Mouse (Mus musculus): ENCODE results near the gene Hebp2.
A peak's percentile ranks its signal among the peaks of the same experiment; 100 is the strongest.
"Not testable (repeated sequence)": the region's sequence is repeated elsewhere in the genome, so short reads cannot be mapped to it uniquely, and the experiment has no call there.

The Hebp2 gene

GRCm38 (mm10) chr10:18545813-18546235, at the start of gene Hebp2:
Hebp2 (minus strand) TSS chr10:18546076.
- ATAC-seq (ENCODE audit: low TSS enrichment) = peak; percentile 84

DNA sequence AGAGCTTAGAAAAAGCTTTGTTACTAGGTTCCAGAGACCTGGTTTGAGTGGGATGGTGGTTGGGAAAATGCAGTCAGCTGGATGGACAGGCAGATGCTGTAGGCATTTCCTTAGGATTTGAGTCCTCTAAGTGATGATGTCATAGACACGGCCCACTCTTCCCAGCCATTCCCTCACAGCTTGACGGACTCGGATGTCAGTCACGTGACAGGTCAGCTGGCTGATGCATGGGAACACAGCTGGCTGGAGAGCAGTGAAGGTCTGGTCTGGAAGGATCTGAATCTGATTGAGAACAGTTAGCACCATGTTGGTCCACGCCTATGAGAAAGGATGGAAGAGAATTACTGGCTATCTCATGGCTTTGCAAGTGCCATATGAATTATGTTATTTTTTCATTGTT, 43.6 kb upstream of the Hebp2 start:
- ATAC-seq (ENCODE audit: low TSS enrichment) = no peak

DNA sequence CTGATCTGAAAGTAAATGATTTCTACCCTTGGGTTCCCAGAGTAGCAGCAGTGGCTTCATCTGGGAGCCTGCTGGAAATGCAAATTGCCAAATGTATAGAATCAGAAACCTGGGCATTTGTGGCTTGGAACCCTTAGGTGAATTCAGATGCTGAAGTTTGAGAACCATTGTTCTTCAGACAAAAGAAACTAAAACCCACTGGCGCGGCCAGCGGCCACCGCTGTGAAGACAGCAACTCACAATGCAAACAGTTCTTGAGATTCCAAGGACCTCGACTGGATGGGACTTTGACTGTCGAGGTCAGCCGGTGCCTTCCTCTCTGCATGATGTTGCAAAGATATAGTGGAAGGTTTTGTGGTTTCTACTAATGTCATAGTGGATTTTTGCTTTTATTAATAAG, 38.3 kb upstream of the Hebp2 start:
- no peak for ATAC-seq (ENCODE audit: low TSS enrichment)

DNA sequence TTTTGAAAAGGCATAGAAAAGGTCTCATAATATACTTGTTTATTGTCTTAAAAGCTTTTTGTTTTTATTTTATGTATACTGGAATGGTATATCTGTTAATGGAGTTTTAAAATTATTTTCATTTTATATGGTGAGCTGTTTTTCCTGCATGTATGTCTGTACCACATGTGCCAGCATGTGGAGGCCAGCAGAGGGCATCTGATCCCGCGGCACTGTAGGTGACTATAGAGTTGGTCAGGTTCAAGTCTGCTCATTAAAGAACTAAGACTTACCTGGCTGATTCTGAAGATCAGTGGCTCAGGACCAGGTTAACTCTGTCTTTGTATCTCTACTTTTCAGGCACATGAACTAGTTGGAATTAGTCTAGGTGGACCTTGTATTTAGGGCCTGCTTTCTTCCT, 26.7 kb upstream of the Hebp2 start:
- peak; percentile 52; the same call in 1 of the 2 replicates for ATAC-seq (ENCODE audit: low TSS enrichment)

- peak; percentile 94 for ATAC-seq (ENCODE audit: low TSS enrichment)
Measured at GRCm38 (mm10) chr10:18562940-18563339, 17.1 kb upstream of the Hebp2 start.

- no peak for ATAC-seq (ENCODE audit: low TSS enrichment)
Measured at GRCm38 (mm10) chr10:18561445-18561844, 15.6 kb upstream of the Hebp2 start.

DNA sequence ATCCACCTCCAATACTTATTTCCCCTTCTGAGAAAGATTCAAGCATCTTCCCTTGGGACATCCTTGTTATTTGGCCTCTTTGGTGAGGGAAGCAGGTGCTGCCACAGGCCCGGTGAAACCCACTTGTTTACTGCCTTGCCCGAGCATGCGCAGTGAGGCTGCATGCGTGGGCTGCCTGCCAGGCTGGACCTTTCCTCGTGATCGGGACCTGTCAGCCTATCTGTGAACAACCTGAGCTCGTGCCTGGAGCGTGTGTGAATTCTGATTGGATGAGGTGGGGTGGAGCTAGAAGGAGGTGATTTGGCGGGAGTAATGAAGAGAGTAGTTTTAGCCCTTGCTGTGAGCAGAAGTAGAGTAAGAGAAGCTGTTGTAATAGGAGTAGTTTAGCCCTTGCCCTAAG, 13.2 kb upstream of the Hebp2 start:
- ATAC-seq (ENCODE audit: low TSS enrichment) = not testable (repeated sequence)

DNA sequence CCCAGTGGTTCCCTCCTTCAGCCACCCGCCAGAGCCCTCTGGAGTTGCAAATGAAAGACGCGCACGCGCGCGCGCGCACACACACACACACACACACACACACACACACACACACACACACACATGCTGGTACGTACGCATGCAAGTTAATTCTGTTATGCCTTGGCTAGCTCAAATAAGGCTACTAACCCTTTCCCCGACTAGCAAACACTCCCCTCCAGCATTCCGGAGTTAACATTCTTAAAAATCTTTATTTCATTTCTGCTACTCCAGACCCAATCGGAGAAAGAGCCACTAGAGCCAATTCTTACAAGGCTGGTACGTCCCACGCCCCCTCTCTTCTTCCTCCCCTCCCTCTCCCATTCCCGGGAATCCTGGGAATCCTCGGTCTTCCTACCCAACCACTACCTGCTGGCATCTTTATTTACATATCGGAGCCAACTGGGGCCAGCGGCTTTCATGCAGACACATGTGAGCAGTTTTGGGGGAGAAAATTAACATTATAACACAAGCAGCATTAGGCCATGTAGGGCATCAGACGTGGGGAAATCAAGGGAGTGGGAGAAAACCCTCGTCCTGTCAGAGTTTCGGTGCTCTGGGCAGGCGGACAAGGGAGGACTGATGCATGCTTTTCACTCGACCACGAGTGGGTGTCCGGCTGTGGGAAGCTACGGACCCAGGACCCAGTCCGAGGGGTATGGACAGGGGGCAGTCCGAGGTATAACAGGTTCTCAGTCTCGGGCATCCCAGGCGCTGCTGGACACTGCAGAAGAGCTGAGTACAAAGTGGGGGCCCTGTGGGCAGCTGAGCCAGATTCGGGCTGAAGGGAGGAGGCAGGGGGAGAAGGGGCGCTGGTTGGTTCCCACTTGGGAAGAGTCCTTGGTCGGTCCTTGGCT, 3.7 kb upstream of the Hebp2 start:
- ATAC-seq (ENCODE audit: low TSS enrichment) = peak; percentile 82

- ATAC-seq (ENCODE audit: low TSS enrichment) = no peak
Measured at GRCm38 (mm10) chr10:18547381-18547780, 1.5 kb upstream of the Hebp2 start.

DNA sequence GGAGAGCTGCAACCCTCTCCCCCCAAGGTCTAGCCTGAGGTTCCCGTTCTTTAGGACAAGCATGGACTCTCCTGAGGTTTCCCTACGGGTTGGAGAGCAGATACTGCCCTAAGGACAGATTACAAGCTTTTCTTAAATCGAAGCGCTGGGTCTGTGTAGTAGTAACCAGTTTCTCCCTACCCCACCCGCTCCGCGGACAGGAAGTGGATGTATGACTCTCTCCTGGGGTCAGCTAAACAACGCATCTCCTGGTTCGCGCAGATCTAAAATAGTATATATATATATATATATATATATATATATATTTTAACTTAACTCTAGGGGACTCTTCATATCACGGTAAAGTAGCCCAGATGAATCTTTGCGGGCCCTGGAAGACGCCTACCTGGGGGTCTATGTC, 567 bp downstream of the Hebp2 start:
- ATAC-seq (ENCODE audit: low TSS enrichment) = no peak

DNA sequence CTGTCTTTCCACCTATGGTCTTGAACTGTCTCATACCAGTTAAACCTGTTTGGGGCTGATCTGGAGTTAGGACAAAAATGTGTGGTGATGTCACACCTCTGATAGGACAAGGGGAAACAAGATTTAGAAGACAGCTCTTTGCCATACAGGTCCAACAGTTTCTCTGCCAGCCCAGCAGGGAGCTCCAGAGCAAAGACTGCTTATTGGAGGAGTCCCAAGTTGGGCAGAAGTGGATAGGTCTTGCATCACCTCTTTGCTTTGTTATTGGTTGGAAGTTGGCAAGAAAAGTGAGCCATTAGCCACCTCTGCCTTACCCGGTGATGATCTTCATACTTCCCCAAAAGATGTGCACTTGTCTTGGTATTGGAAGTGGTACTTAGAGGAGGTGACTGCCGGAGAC, 9.0 kb downstream of the Hebp2 start:
- no peak for ATAC-seq (ENCODE audit: low TSS enrichment)

GRCm38 (mm10) chr10:18532293-18532692, 13.6 kb downstream of the Hebp2 start:
- no peak for ATAC-seq (ENCODE audit: low TSS enrichment)

DNA sequence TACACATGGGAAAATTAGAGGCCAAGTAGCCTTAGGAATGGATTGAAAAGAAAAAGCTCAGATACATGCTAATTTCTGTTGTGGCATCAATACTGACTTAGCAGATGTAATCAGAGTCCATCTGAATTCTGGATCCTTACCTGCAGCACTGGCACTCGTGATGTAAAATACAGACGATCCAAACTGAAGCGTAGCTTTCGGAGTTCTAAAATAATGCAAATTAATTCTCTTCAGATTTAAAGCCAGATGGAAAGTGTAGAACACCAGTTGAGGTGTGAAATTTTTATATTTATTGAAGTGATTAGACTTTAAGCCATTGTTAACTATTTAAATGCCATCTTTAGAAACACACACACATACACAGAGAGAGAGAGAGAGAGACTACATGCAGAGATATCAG, 15.7 kb downstream of the Hebp2 start:
- ATAC-seq (ENCODE audit: low TSS enrichment) = no peak

DNA sequence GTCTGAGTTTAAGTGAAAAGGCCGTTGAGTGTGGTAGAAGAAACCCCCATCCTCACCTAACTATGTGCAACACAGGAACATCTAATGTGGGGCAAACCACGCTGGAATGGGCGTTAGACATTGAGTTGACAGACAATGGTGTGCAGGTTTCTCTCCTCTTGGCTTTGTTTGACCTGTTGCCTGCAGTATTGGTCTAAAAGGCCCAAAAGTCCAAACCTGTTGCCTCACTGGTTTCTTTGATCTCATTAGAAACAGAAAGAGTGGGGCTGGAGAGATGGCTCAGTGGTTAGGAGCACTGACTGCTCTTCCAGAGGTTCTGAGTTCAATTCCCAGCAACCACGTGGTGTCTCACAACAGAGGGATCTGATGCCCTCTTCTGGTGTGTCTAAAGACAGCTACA, 16.7 kb downstream of the Hebp2 start:
- ATAC-seq (ENCODE audit: low TSS enrichment) = no peak

GRCm38 (mm10) chr10:18528475-18528874, 17.4 kb downstream of the Hebp2 start:
- peak; percentile 39 for ATAC-seq (ENCODE audit: low TSS enrichment)

DNA sequence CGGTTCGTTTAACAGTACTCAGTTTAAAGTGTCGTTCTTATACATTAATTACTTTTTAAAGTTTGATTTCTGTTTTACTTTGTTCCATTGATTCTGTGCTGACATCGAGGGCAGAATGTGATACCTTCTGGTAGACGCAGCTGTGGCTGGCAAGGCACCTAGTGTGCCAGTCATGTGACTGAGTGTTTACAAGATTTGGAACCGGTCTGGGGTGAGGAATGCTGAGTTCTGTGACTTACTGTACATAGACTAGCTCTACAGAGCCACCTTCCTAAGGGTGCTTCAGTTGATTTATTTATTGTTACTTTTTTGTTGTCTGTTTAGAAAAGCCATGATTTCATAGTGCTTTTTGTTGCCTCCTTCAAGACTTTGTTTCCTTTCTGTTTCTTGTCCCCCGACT, 18.1 kb downstream of the Hebp2 start:
- no peak for ATAC-seq (ENCODE audit: low TSS enrichment)

- ATAC-seq (ENCODE audit: low TSS enrichment) = peak; percentile 42
Measured at GRCm38 (mm10) chr10:18526851-18527675, 18.8 kb downstream of the Hebp2 start.

DNA sequence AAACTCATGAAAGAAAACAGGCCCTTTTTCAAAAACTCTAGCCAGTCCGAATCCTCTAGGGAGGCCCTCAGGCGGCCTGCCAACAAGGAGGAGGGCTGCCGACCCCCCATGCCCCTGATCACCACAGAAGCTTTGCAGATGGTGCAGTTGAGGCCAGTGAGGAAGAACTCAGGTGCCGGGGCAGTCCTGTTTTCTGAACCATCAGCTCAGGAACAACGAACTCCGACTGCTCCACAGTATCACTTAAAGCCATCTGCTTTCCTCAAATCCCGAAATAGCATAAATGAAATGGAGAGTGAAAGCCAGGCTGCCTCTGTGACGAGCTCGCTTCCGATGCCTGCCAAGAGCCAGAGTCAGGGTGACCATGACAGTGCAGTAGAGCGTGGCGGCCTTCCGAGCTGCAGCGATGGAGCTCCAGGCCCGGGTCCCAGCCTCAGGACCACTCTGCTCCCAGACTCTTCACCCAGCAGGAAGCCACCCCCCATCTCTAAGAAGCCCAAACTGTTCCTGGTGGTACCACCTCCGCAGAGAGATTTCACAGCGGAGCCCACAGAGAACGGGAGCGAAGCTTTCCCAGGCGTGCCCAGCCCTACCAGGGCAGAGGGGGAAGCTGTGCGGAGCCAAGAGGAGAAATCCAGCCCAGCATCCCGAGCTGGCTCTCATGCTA, 19.6 kb downstream of the Hebp2 start:
- ATAC-seq (ENCODE audit: low TSS enrichment) = peak; percentile 88

DNA sequence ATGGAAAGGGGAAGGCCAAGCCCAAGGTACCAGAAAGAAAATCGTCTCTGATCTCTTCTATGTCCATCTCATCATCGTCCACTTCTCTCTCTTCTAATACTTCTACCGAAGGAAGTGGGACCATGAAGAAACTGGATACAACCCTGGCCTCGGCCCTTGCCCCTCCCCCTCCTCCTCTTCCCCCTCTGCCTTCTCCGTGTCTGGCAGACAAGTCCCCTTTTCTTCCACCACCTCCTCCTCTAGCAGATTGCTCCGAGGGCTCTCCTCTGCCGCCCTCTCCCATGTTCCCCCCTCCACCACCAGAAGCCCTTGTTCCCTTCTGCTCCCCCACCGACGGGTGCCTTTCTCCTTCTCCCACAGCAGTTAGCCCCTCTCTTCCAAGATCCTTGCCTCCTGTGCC, 20.1 kb downstream of the Hebp2 start:
- no peak for ATAC-seq (ENCODE audit: low TSS enrichment)

DNA sequence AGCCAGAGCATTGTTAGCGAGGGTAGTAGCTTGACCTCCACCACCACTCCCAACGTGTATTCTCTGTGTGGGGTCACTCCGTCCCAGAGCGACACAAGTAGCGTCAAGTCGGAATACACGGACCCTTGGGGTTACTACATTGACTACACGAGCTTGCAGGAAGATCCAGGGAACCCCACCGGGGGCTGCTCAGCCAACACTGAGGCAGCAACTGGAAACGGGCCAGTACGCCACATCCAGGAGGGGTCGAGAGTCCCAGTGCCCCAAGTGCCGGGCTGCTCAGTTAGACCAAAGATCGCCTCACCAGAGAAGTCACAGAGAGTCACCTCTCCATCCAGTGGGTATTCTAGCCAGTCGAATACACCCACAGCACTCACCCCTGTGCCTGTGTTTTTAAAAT, 20.6 kb downstream of the Hebp2 start:
- no peak for ATAC-seq (ENCODE audit: low TSS enrichment)

DNA sequence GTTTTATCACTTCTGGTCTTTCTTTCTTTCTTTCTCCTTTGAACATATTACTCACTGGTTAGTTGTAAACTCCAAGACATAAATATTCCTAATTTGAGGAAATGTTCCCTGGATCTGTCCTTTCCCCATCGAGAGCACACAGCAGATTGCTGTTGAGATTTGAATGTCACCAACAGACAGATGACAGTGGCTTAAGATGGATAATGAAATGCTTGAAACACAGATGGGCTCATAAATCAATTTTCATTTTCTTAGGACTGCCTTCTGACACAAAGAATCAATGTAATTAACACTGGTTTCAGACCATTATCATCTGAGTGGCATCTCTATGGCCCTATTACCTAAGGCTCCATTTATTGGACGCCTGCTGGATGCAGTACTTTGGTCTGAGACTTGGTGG, 23.3 kb downstream of the Hebp2 start:
- ATAC-seq (ENCODE audit: low TSS enrichment) = no peak

GRCm38 (mm10) chr10:18511496-18511895, 34.4 kb downstream of the Hebp2 start:
- ATAC-seq (ENCODE audit: low TSS enrichment) = no peak

All from frontal cortex, adult (tissue).